1 mouse cellular context compared by ENCODE assay signal in genomic region chr3:36000275-36001239, GRCm38 (mm10).
TF ChIP-seq lines count a peak whose summit lies in the region.

Gene Mccc1 (minus strand): TSS chr3:36000678.

TF ChIP-seq in CH12.LX, 34 proteins besides CTCF, POLR2A, EP300 and RAD21 (continued from another document):
- TF ChIP-seq JUND (conservative IDR thresholded peaks at IDR 0.05; ENCODE audit: low read depth, low read length) (no peak), E2F4 (IDR thresholded peaks at IDR 0.05; ENCODE audit: insufficient replicate concordance, low read depth, low read length) (no peak), TBP (conservative IDR thresholded peaks at IDR 0.05; ENCODE audit: low read depth, low read length) (peak; percentile 81; the same call in 1 of the 2 replicates), KAT2A (IDR thresholded peaks at IDR 0.05; ENCODE audit: insufficient replicate concordance, low read length) (peak; percentile 48; the same call in 1 of the 2 replicates), ZNF384 (IDR thresholded peaks at IDR 0.05; ENCODE audit: low read depth, low read length) (peak; percentile 100)
